Mouse (Mus musculus) CH12F3 (cell line): ENCODE measurements around the gene Spg21.

Experiments used
- in situ Hi-C: fragments of 300-500 bp; cut with MboI; formaldehyde crosslinking; loops from 2 replicates; pipeline ENCODE4 v1.14.3; 2020; ENCODE audit warnings: low sequenced_read_pairs

The Spg21 gene

DNA sequence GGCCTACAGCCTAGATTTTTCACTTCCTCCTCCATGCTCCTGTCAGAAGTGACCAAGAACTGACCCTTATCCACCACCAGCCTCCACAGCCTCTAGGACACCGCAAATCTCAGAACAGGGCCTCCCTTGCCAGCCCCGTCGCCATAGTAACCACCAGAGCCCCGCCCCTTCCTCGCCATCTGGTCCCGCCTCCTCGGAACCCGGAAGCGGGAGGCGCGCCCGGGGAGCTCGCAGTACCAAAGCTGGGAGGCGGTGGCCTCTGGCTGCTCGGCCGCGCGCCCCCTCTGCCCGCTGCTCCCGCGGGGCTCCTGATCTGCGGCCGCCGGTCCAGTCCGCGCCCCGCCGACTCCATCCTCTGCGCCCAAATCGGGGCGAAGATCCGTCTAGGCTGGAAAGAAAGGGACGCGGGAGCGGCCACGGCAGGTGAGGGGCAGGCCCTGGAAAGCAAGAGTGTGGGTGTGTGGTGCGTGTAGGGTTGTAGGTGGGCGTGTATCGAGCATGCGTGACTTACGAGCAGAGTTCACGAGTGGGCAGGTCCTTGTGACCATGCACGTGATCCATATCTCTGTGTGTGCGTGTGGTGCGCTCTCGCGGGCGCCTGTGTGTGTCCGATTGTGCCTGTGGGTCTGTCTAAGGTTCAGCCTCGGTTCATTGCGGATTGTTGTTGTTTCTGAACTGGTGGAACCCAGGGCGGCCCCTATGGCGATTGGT, at the start of gene Spg21:
Spg21 (plus strand) TSS at position 216 of the 711 bp plus-strand sequence.
- in situ Hi-C loops = no loop called here

DNA sequence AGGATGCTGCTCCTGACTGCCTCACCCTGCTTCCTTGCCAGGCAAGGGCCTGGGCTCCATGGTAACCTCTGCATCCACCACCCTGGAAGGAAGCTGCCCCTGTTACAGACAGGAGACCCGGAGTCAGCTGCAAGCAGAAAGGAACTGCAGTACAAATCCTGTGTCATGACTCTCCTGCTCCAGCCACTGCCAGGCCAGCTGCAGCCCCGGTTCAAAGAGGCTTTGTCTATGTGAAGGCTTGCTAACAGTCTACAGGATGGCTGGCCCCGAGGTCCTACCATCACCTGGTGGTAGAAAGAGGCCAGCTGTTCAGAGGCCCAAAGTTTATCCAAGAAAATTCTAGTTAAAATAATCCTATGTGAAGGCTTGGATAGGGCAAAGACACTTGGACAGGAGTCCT, 49.4 kb upstream of the Spg21 start:
- in situ Hi-C loops = no loop called here

DNA sequence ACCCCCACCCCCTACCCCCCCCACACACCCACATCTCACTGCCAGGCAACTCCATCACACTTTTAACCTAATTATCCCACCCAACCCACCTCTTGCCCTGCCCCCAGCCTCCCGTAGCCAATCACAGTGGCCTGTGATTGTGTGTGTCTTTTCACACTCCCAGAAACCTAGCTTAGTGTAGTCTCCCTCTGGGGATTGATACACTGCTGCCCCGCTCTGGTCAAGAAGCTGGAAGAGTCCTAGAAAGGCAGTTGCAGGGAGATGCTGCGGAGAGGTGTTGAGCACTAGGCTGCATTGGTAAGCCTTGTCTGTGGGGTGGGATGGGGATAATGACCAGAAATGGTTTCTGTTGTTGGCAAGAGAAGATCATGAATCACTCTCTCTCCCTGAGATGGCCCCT, 43.0 kb upstream of the Spg21 start:
- in situ Hi-C loops = no loop called here

GRCm38 (mm10) chr9:65419633-65420032, 41.1 kb upstream of the Spg21 start:
- in situ Hi-C loops = no loop called here

GRCm38 (mm10) chr9:65422760-65423501, 37.8 kb upstream of the Spg21 start, which contains the start of gene Slc51b:
Gene Slc51b (minus strand): TSS chr9:65422955.
- in situ Hi-C loops = no loop called here

GRCm38 (mm10) chr9:65424393-65424792, 36.4 kb upstream of the Spg21 start:
- in situ Hi-C loops = no loop called here

DNA sequence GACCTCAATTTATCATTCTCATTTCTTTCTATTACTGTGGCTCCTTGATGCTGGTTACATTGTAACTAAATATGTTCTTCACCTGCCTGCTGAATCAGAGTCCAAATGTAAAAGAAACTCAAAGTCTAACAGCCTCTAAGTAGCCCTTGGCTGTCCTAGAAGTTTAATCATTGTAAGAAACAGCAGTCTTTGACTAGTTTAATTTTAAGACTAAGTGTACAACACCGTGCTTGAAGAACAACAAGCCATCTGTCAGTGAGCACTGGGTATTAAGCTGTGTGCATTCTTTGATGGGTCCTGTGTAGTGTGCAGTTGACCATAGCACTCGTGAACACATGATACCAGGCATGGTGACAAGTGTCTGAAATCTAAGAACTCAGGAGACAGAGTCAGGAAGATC, 33.2 kb upstream of the Spg21 start:
- in situ Hi-C loops = loop anchor here (25.0 kb wide), 1 partner anchor 160 kb away; the partner anchor contains the start of genes Pif1 and Plekho2

DNA sequence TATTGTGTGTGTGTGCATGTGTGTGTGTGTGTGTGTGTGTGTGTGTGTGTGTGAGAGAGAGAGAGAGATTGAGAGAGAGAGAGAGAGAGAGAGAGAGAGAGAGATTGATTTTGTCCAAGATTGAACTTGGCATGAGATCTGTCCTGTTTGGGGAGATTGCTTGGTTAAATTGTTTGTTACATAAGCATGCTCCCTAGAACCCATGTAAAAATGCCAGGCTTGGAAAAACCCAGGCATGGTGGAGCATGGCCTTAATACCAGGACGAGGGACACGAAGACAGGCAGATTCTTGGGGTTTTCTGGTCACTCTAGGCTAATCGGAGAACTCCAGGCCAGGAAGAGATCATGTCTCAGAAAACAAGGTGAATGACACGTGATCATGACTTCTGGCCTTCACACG, 32.7 kb upstream of the Spg21 start:
- in situ Hi-C loops = loop anchor here (25.0 kb wide), 1 partner anchor 159 kb away; the partner anchor contains the start of genes Pif1 and Plekho2

GRCm38 (mm10) chr9:65430401-65430800, 30.3 kb upstream of the Spg21 start:
- in situ Hi-C loops = loop anchor here (25.0 kb wide), 1 partner anchor 157 kb away; the partner anchor contains the start of genes Pif1 and Plekho2

- in situ Hi-C loops = loop anchor here (25.0 kb wide), 1 partner anchor 156 kb away; the partner anchor contains the start of genes Pif1 and Plekho2
These were observed 29.8 kb upstream of the Spg21 start for GRCm38 (mm10) chr9:65430921-65431320.

- in situ Hi-C loops = loop anchor here (25.0 kb wide), 1 partner anchor 155 kb away; the partner anchor contains the start of genes Pif1 and Plekho2
These were observed 28.5 kb upstream of the Spg21 start for GRCm38 (mm10) chr9:65432236-65432635.

GRCm38 (mm10) chr9:65434140-65434539, 26.6 kb upstream of the Spg21 start:
- in situ Hi-C loops = loop anchor here (25.0 kb wide), 1 partner anchor 153 kb away; the partner anchor contains the start of genes Pif1 and Plekho2

DNA sequence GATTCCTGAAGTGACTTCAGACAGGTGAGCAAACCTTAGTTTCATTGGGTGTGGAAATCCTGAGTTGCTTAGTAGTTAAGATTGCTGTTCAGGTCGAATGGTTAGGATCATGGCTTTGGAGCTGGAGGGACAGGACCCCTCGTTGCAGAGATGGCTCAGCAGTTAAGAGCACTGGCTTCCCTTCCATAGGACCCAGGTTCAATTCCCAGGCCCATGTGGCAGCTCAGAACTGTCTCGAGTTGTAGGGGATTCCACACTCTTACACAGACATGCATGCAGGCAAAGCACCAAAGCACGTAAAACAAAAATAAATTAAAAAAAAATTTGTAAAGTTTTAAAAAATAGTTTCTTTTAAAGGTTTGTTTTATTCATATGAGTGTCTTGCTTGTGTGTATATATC, 25.5 kb upstream of the Spg21 start:
- in situ Hi-C loops = loop anchor here (25.0 kb wide), 1 partner anchor 152 kb away; the partner anchor contains the start of genes Pif1 and Plekho2

- in situ Hi-C loops = loop anchor here (25.0 kb wide), 1 partner anchor 152 kb away; the partner anchor contains the start of genes Pif1 and Plekho2
These were observed 25.0 kb upstream of the Spg21 start, which contains the start of gene Mtfmt for GRCm38 (mm10) chr9:65435671-65436301. Gene Mtfmt (plus strand): TSS chr9:65435782.

- in situ Hi-C loops = loop anchor here (25.0 kb wide), 1 partner anchor 143 kb away; the partner anchor contains the start of genes Pif1 and Plekho2
These were observed 16.1 kb upstream of the Spg21 start for GRCm38 (mm10) chr9:65444692-65445091.

DNA sequence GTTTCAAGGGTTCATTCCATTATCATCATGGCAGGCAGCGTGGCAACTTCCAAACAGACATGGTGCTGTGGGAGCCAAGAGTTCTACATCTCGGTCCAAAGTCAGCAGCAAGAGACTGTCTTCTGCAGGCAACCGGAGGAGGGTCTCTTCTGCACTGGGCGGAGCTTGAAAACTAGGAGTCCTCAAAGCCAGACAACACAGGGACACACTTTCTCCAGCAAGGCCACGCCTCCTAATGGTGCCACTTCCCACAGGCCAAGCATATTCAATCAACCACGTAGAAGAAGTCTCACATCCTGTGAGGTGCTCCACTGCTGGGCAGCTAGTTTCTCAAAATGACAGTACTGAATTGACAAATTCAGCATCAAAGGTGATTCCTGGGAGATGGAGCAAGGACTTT, 12.8 kb upstream of the Spg21 start:
- in situ Hi-C loops = loop anchor here (25.0 kb wide), 1 partner anchor 139 kb away; the partner anchor contains the start of genes Pif1 and Plekho2

DNA sequence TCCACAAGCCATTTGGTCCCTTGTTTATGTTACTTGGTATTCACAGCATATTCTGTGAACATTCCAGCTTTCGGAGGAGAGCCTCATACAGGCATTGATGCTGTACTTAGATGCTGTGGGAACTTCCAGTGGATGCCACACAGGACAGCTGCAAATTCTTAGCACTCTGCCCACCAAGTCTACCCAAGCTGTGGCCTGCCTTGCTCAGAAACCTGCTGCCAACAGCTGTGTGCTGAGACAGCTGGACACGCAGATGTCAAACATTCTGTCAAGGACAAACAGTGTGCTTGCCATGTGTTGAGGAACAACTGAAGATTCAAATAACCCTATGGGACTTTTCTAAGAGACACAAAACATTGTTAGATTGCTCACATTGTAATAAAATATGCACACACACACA, 1.8 kb upstream of the Spg21 start:
- in situ Hi-C loops = no loop called here

DNA sequence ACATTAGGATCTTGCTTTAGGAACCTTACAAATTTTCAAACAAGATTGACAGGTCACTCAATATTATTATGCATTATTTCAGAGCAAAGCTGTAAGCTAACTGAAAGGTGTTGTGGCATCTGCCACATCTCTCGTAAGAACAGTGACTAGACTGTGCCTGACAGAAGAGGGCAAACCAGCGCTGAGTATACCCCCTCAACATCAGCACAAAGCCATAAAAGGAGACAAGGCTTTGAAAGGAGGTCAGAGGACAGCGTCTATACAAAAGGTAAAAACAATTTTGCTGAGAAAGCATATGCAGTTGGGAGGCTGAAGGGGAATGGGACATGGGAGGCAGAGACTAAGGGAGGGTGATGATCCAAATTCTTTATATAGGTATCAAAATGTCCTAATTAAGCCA, 549 bp upstream of the Spg21 start:
- in situ Hi-C loops = no loop called here

- in situ Hi-C loops = no loop called here
These were observed 1.8 kb downstream of the Spg21 start for GRCm38 (mm10) chr9:65462544-65462943.

- in situ Hi-C loops = no loop called here
These were observed 3.4 kb downstream of the Spg21 start for GRCm38 (mm10) chr9:65464161-65464560.

DNA sequence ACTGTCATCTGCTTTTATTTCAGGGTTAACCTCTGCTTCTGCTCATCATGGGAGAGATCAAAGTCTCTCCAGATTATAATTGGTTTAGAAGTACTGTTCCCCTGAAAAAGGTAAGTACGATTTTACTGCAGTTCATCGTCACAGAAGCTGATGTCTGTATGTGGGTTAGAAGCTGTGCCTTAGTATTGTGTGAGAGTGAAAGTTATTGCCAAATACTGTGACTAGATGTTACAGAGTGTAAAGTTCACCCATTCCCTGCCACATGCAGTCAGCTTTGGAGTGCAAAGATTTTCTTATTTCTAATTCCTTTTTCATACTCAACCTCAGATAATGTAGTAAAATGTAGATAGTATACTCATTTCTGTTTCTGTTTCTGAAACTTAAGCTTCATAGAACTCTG, 4.5 kb downstream of the Spg21 start:
- in situ Hi-C loops = no loop called here
